Mouse (Mus musculus): ENCODE results near the gene Klhl23. TPM values are rescaled to one million over a fixed set of nuclear protein-coding genes. Genes with fewer than 3 reads are reported as not detected.

The Klhl23 gene
- polyA plus RNA-seq, 1 experiment from 2014 or later: 26.7 TPM

DNA sequence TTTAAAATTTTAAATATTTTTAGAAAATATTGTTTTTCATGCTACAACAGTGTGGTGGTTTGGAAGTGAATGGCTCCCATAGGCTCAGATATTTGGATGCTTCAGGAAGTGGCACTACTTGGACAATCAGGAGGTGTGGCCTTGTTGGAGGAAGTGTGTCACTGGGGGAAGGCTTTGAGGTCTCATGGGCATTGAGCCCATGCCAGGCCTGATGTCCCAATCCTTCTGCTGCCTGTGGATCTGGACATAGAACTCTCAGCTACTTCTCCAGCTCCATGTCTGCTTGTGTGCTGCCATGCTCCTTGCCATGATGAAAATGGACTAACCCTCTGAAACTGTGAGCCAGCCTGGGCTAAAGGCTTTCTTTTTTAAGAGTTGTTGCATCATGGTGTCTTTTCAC, 17.0 kb downstream of the Klhl23 start:
- DNase-seq (ENCODE audit: low spot score): no peak
- H3K36me3 ChIP-seq: peaks cover 30% of the 10 kb centered on the region
- H3K9me3 ChIP-seq (replicated peaks): no peaks in the 10 kb centered on the region
- H3K4me3 ChIP-seq: no peak overlapping the region
- H3K4me1 ChIP-seq: peaks cover 6% of the 10 kb centered on the region
- H3K27ac ChIP-seq (replicated peaks): no peak overlapping the region
- no peaks in the 10 kb centered on the region for H3K27me3 ChIP-seq (ENCODE audit: low read depth, poor library complexity, severe bottlenecking)

DNA sequence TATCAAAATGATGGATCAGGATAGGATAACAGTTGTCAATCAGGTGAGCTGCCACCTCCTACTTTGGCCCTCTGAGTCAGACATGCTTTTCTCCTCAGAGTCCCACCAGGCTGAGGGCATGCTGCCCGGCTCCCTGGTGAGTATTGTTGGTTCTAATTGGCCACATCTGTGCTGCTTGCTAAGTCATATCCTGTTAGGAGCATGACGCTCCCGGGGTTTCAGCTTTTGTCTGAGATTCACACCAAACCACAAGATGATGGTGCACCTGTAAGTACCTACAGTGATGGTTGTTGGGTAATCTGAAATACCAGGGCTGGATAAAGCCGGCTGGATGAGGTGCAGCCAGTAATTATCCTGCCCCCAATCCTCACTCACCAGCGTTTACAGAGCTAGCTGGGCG, 18.5 kb downstream of the Klhl23 start:
- H3K27ac ChIP-seq (replicated peaks): no peak overlapping the region
- WGBS: 50% methylated on average over 6 of the region's 6 CpGs
- H3K4me3 ChIP-seq: no peak overlapping the region
- H3K4me1 ChIP-seq: peaks cover 6% of the 10 kb centered on the region
- no peaks in the 10 kb centered on the region for H3K9me3 ChIP-seq (replicated peaks)
- no peak for DNase-seq (ENCODE audit: low spot score)
- H3K27me3 ChIP-seq (ENCODE audit: low read depth, poor library complexity, severe bottlenecking): no peaks in the 10 kb centered on the region
- peaks cover 14% of the 10 kb centered on the region for H3K36me3 ChIP-seq

DNA sequence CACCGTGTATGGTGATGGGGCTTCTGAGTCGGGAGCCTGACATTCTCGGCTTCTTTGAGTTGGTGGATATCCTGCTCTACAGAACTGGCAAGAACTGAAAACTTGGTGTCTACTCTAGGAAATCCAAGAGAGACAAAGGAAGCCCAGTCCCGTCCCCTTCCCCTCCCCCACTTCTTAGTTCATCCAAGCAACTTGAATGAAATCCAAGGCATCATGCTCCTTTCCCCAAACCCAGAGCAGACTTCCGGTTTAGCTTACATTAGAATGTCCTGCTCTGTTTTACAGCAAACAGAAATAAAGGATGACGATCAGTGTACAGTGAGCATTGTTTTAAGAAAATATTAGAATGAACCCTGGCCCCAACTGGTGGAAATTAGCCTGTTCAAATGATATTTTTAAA, 27.5 kb downstream of the Klhl23 start:
- no peaks in the 10 kb centered on the region for H3K36me3 ChIP-seq
- H3K27me3 ChIP-seq (ENCODE audit: low read depth, poor library complexity, severe bottlenecking): no peaks in the 10 kb centered on the region
- no peaks in the 10 kb centered on the region for H3K9me3 ChIP-seq (replicated peaks)
- peaks cover 5% of the 10 kb centered on the region for H3K4me1 ChIP-seq
- H3K4me3 ChIP-seq: no peak overlapping the region
- 0 out of 2 replicates have a peak overlapping the region, but pooled peaks have one; percentile 17 for H3K27ac ChIP-seq (replicated peaks)
- 73% methylated on average over 6 of the region's 6 CpGs for WGBS
- no peak for DNase-seq (ENCODE audit: low spot score)

DNA sequence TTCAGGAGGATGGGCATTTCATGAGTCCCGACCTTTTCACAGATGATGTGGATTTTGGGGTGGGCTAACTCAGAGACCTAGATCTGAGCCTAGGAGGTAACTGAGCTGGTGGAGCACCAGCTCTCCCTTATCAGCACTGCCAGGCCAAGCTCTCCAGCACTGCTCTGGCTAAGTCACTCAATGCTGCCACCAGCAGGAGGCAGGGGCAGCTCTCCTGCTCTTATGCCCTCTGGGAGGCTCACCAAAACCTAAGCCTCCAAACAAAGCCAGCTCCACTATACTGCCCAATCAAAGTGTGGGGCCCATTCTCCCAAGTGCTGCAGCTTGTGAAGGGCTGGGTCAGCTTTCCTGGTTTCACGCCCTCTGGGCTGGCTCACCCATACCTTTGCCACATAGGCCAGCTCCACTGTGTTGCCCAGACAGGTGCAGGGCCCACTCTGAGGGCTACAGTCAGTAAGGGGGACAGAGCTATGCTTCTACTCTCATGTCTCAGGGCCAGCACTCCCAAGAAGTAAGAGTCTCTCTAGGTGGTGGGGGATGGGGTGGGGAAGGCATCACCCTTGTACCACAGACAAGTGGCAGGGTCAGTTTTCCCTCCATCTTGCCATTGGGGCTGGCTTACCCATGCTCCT, 29.8 kb downstream of the Klhl23 start:
- Histone ChIP-seq H3K27me3 (ENCODE audit: low read depth, poor library complexity, severe bottlenecking) (no peaks in the 10 kb centered on the region), H3K36me3 (no peaks in the 10 kb centered on the region), H3K27ac (replicated peaks) (no peak overlapping the region), H3K4me3 (no peak overlapping the region), H3K9me3 (replicated peaks) (no peaks in the 10 kb centered on the region), H3K4me1 (peaks cover 5% of the 10 kb centered on the region)
- no peak for DNase-seq (ENCODE audit: low spot score)
- WGBS: 68% methylated on average over 2 of the region's 2 CpGs

DNA sequence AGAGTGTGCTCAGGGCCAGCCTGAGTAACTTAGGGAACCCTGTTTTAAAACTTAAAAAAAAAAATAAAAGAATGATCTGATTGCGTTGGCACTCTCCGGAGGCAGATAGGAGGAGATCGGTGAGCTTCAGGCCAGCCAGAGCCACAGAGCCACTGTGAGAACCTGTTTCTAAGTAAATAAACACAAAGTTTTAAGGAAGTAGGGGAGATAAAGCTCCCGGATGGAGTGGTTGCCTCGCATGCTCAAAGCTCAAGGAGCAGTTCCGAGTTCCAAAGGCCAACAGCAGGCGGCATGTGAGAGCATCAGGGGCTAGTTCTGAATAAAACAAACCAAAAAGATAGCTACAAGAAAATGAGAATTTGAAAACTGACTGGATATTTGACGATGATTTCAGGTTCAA, 34.6 kb downstream of the Klhl23 start:
- no peak overlapping the region for H3K4me3 ChIP-seq
- no peaks in the 10 kb centered on the region for H3K27me3 ChIP-seq (ENCODE audit: low read depth, poor library complexity, severe bottlenecking)
- DNase-seq (ENCODE audit: low spot score): no peak
- WGBS: 66% methylated on average over 8 of the region's 8 CpGs
- no peaks in the 10 kb centered on the region for H3K9me3 ChIP-seq (replicated peaks)
- H3K36me3 ChIP-seq: no peaks in the 10 kb centered on the region
- H3K27ac ChIP-seq (replicated peaks): no peak overlapping the region
- H3K4me1 ChIP-seq: peaks cover 7% of the 10 kb centered on the region; the same call in 1 of the 2 replicates

DNA sequence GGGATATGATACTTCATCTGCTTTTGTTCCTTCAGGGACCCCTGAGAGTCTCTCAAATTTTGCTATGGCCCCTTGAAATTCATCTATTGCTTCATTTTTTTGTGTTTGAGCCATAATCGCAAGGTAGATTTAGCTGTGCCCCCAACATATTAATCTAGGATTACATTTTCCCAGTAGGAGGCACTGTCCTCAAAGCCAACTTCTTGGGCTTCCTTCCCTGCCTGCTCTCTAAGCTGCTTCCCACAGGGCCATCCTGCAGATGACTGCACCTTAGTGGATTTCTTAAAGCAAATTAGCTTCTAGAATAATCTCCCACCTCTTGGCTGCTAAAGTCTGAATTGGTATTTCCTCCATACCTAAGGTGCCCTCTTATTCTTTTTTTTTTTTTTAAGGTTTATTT, 36.1 kb downstream of the Klhl23 start:
- WGBS: 84% methylated on average over 1 of the region's 1 CpGs
- H3K4me3 ChIP-seq: no peak overlapping the region
- DNase-seq (ENCODE audit: low spot score): no peak
- H3K36me3 ChIP-seq: no peaks in the 10 kb centered on the region
- peaks cover 10% of the 10 kb centered on the region for H3K4me1 ChIP-seq
- no peaks in the 10 kb centered on the region for H3K9me3 ChIP-seq (replicated peaks)
- no peaks in the 10 kb centered on the region for H3K27me3 ChIP-seq (ENCODE audit: low read depth, poor library complexity, severe bottlenecking)
- no peak overlapping the region for H3K27ac ChIP-seq (replicated peaks)

DNA sequence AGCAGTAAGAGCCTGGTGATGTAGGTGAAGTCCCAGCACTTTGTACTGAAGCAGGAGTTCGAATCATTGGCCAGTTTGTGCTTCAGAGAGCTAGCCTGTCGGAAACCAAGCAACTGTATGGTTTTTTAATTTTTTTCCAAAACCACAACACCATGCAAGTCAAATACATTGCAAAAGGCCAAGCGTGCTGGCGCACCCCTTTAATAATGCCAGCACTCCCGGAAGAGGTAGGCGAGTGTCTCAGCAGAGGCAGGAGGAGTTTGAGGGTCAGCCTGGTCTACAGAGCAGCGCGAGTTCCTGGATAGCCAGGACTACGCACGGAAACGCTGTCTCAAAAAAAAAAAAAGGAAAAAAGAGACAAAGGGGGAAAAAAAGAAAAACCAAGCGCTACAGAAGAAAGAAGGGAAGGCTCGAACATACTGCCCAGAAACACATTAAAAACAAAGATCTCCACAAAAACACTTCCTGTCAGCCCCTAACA, 39.3 kb downstream of the Klhl23 start:
- peak overlapping the region; percentile 90 for H3K4me3 ChIP-seq
- DNase-seq (ENCODE audit: low spot score): no peak
- peaks cover 22% of the 10 kb centered on the region for H3K4me1 ChIP-seq
- H3K36me3 ChIP-seq: peaks cover 26% of the 10 kb centered on the region
- 12% methylated on average over 13 of the region's 13 CpGs for WGBS
- no peaks in the 10 kb centered on the region for H3K9me3 ChIP-seq (replicated peaks)
- H3K27ac ChIP-seq (replicated peaks): peak overlapping the region; percentile 96
- H3K27me3 ChIP-seq (ENCODE audit: low read depth, poor library complexity, severe bottlenecking): no peaks in the 10 kb centered on the region

DNA sequence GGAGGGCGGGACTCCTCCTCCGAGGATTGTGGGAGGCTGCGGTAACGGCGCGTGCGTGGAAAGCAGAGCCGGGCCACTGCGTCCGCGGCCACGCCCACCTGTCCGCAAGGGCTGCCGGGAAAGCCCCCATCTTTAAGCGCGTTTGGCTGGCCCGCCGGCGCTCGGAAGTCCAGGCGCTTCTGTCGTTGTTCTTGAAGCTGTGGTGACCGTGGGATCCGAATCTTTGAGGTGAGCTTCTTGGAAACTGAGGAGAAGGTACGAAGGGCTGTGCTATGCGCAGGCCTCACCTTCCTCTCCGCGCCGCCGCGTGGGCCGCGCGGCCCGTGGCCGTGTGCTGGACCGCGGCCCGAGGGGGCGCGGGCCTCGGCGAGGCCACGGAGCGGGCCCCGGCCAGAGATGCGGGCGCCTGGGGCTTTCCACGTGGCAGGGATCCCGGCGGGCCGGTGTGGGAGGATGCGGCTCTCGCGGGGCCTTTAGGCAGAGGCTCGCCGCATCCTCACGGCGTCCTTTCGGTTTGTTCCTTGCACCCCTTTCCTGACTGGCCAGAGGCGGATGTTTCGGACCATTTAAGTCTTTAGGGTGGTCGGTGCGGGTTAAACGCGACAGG, 39.8 kb downstream of the Klhl23 start, which contains the start of gene Ssb:
TSS of gene Ssb (plus strand) at position 78 of the 607 bp plus-strand sequence.
- Histone ChIP-seq H3K4me1 (peaks cover 22% of the 10 kb centered on the region), H3K9me3 (replicated peaks) (no peaks in the 10 kb centered on the region), H3K36me3 (peaks cover 32% of the 10 kb centered on the region), H3K4me3 (peak within 1 kb of the TSS; percentile 90), H3K27me3 (ENCODE audit: low read depth, poor library complexity, severe bottlenecking) (no peaks in the 10 kb centered on the region), H3K27ac (replicated peaks) (peak within 1 kb of the TSS; percentile 96)
- DNase-seq (ENCODE audit: low spot score): peak; percentile 93
- under 1% methylated on average over 66 of the region's 66 CpGs for WGBS

DNA sequence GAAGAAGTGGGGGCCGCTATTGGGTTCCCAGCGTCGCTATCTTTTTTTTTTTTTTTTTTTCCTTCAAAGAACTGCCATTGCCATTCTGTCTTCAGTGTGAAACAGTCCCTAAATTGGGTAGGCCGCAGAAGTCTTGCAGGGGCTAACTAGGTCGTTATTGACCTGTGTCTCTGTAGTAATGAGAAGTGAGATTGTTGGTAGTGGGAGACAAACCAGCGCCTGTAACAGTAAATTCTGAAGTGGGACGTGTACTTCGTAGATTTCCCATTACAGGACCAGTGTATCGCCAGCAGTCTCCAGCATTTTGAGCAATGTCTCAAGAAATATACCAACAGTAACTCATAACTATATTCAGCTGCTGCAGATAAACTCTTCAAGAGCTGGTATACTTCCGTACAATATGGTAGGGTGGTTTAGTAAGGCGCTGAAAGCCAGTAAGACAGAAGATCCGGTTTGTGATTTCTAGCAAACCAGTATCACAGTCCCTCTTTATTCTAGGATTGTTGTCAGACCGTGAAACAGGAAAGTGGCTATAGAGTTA, 40.4 kb downstream of the Klhl23 start:
- Histone ChIP-seq H3K4me3 (peak overlapping the region; percentile 90), H3K27me3 (ENCODE audit: low read depth, poor library complexity, severe bottlenecking) (no peaks in the 10 kb centered on the region), H3K36me3 (peaks cover 38% of the 10 kb centered on the region), H3K9me3 (replicated peaks) (no peaks in the 10 kb centered on the region), H3K27ac (replicated peaks) (peak overlapping the region; percentile 96), H3K4me1 (peaks cover 22% of the 10 kb centered on the region)
- WGBS: 8% methylated on average over 13 of the region's 13 CpGs
- DNase-seq (ENCODE audit: low spot score): no peak

DNA sequence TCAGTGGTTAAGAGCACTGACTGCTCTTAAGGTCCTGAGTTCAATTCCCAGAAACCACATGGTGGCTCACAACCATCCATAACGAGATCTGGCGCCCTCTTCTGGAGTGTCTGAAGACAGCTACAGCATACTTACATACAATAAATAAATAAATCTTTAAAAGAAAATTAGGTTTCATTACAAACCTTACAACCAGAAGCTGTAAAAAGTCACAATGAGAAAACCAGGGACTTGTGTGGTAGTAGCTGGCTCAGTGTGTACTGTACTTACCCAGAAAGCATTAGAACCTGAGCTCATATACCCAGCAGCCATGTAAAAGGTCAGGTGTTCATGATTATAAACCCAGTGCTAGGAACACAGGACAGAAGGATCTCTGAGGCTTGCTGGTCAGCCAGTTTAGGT, 62.2 kb downstream of the Klhl23 start:
- Histone ChIP-seq H3K4me1 (peaks cover 18% of the 10 kb centered on the region), H3K27ac (replicated peaks) (no peak overlapping the region), H3K4me3 (peak overlapping the region; percentile 78; the same call in 1 of the 2 replicates), H3K9me3 (replicated peaks) (no peaks in the 10 kb centered on the region), H3K36me3 (peaks cover 11% of the 10 kb centered on the region; the same call in 1 of the 2 replicates), H3K27me3 (ENCODE audit: low read depth, poor library complexity, severe bottlenecking) (no peaks in the 10 kb centered on the region)
- WGBS: 75% methylated on average over 2 of the region's 2 CpGs
- DNase-seq (ENCODE audit: low spot score): no peak

DNA sequence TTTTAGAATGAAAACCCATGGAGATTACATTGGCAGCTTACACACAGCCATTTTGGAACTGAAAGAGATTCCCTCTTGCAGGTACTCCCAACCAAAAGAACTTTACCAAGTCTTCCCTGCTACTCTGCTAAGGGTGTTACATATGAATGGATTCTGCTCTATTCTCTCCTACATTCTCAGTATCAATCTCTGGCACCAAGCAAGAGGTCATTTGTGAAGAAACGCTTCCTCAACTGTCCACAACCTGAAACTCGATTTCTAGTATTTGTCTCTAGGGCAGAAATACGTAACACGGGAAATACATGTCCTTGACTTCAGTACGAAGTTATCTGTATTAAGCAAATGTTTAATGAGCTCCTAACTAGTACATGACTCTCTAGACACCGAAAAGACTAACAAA, 62.8 kb downstream of the Klhl23 start:
- Histone ChIP-seq H3K9me3 (replicated peaks) (no peaks in the 10 kb centered on the region), H3K27me3 (ENCODE audit: low read depth, poor library complexity, severe bottlenecking) (no peaks in the 10 kb centered on the region), H3K4me1 (peaks cover 18% of the 10 kb centered on the region), H3K27ac (replicated peaks) (no peak overlapping the region), H3K36me3 (peaks cover 6% of the 10 kb centered on the region; the same call in 1 of the 2 replicates), H3K4me3 (peak overlapping the region; percentile 78)
- DNase-seq (ENCODE audit: low spot score): no peak
- WGBS: 65% methylated on average over 6 of the region's 6 CpGs

DNA sequence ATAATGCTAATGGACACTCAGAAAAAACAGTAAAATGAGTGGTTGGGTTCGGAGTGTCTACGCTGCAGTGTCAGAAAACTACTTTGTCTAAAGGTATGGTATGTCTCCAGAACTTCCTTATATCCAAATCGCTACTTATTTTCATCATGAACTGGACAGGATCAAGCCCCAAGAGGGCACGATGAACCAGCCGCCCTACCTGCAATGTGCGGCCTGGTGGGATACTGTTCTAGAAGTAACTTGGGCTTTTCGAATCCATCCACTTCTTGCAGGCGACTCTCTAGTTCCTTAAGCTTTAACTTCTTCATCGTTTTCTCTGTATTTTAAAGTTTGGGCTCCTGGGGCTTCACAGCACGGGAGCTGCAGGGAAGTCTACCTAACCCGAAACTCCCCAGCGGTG, 63.3 kb downstream of the Klhl23 start:
- WGBS: 6% methylated on average over 12 of the region's 12 CpGs
- H3K27me3 ChIP-seq (ENCODE audit: low read depth, poor library complexity, severe bottlenecking): no peaks in the 10 kb centered on the region
- H3K36me3 ChIP-seq: peaks cover 3% of the 10 kb centered on the region; the same call in 1 of the 2 replicates
- H3K9me3 ChIP-seq (replicated peaks): no peaks in the 10 kb centered on the region
- H3K4me1 ChIP-seq: peaks cover 18% of the 10 kb centered on the region
- H3K4me3 ChIP-seq: peak overlapping the region; percentile 78
- peak overlapping the region; percentile 90 for H3K27ac ChIP-seq (replicated peaks)
- DNase-seq (ENCODE audit: low spot score): no peak
